Mouse (Mus musculus): ENCODE results near the gene Mvd. TPM values are rescaled to one million over a fixed set of nuclear protein-coding genes. Genes with fewer than 3 reads are reported as not detected.

The Mvd gene
- polyA plus RNA-seq, 2 experiments: 17.2 to 21.6 TPM

DNA sequence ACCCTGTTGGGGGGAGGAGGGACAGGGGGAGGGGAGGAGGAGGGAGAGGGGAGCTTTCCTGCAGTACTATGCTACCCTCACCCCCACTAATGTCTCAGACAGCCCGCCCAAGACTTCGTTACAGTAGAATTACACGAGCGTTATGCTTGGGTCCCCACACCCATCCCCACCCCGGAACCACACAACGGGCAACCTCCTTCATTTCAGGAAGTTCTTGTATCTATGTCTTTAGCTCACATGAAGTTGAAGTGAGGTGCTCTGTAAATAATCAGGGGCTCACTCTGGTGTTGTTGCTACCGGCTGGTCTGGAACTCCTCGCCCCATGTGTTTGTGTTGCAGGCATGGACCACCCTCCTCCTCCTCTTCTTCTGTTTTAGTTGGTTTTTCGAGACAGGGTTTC is 15.1 kb downstream of the Mvd start:
- ATAC-seq (ENCODE audit: insufficient read depth): no peak
- 46% methylated on average over 9 of the region's 9 CpGs for WGBS (ENCODE audit: insufficient replicate concordance)
- no peaks in the 10 kb centered on the region for H3K9me3 ChIP-seq (ENCODE audit: control insufficient read depth, low read length)

DNA sequence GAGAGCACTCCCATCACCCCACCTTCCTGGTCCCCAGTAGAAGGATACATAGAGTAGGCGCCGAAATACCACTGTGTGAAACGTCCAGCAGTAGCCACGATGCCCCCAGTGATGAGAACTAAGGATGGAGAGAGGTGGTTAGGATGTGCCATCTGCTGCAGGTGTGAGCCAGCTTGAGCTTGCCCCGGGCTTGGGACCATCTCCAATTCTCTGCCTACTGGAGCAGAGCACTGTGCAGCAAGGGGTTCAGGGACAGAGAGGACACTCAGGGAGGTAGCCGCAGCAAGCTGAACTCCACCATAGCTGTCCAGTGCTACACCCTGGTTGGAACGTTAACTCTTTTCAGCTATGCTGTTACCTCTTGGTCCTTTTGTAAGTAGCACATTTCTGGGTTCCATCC is 15.6 kb downstream of the Mvd start:
- no peak for DNase-seq (ENCODE audit: low read depth in 3 of 3, low spot score in 3 of 3)
- TF ChIP-seq CTCF (IDR thresholded peaks at IDR 0.05; ENCODE audit: low read depth): no peak
- TF ChIP-seq EP300 (IDR thresholded peaks at IDR 0.05; ENCODE audit: low read depth): no peak
- 77% methylated on average over 7 of the region's 7 CpGs for WGBS (ENCODE audit: insufficient replicate concordance)
- Histone ChIP-seq H3K4me2 (ENCODE audit: low read depth) (no peak overlapping the region), H3K36me3 (replicated peaks; ENCODE audit: control insufficient read depth, insufficient read depth, low read depth) (no peaks in the 10 kb centered on the region), H3K4me1 (replicated peaks; ENCODE audit: control insufficient read depth in 2 of 2, insufficient read depth in 2 of 2, low read length in 1 of 2) (peaks cover 0 to 12% of the 10 kb centered on the region in 2 experiments; a peak in 2 of 4 replicates), H3K4me3 (ENCODE audit: insufficient read depth in 1 of 2, low read depth in 2 of 2, low read length in 2 of 2) (no peak overlapping the region), H3K27me3 (ENCODE audit: control insufficient read depth, insufficient read depth, low read length) (no peaks in the 10 kb centered on the region), H3K27ac (no peak overlapping the region), H3K9me3 (ENCODE audit: control insufficient read depth, low read length) (no peaks in the 10 kb centered on the region), H3K9ac (replicated peaks) (no peak overlapping the region)
- ATAC-seq (ENCODE audit: insufficient read depth): no peak

More for the DNA sequence above, 15.1 kb downstream of the Mvd start:
- Histone ChIP-seq H3K36me3 (replicated peaks; ENCODE audit: control insufficient read depth, insufficient read depth, low read depth) (no peaks in the 10 kb centered on the region), H3K27me3 (ENCODE audit: control insufficient read depth, insufficient read depth, low read length) (no peaks in the 10 kb centered on the region), H3K4me2 (ENCODE audit: low read depth) (no peak overlapping the region), H3K9ac (replicated peaks) (no peak overlapping the region), H3K27ac (no peak overlapping the region), H3K4me3 (ENCODE audit: insufficient read depth in 1 of 2, low read depth in 2 of 2, low read length in 2 of 2) (no peak overlapping the region), H3K4me1 (replicated peaks; ENCODE audit: control insufficient read depth in 2 of 2, insufficient read depth in 2 of 2, low read length in 1 of 2) (peaks cover 3 to 15% of the 10 kb centered on the region in 2 experiments)
- DNase-seq (ENCODE audit: low read depth in 3 of 3, low spot score in 3 of 3): no peak
- no peak for TF ChIP-seq EP300 (IDR thresholded peaks at IDR 0.05; ENCODE audit: low read depth)

DNA sequence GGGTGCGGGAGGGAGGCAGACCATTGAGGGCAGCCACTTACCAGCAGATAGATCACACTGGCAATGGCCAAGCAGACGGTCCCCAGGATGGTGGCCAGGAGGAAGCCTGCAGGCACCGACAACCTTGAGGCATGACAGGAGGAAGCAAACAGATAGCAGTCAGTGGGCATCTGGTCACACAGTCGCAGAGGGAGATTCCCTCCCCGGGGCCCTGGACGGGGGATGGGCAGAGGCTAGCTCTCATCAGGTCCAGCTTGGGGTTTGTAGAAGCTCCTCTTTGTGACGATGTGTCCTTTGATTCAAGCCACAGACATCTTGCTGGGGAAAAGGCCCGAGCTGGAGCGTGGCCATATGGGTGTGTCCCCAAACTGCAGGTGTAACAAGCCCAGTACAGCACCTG is 17.1 kb downstream of the Mvd start:
- Histone ChIP-seq H3K27ac (no peak overlapping the region), H3K9me3 (ENCODE audit: control insufficient read depth, low read length) (no peaks in the 10 kb centered on the region), H3K27me3 (ENCODE audit: control insufficient read depth, insufficient read depth, low read length) (no peaks in the 10 kb centered on the region), H3K9ac (replicated peaks) (no peak overlapping the region), H3K4me1 (replicated peaks; ENCODE audit: control insufficient read depth in 2 of 2, insufficient read depth in 2 of 2, low read length in 1 of 2) (peaks cover 0 to 5% of the 10 kb centered on the region in 2 experiments; a peak in 1 of 4 replicates), H3K4me3 (ENCODE audit: insufficient read depth in 1 of 2, low read depth in 2 of 2, low read length in 2 of 2) (no peak overlapping the region), H3K36me3 (replicated peaks; ENCODE audit: control insufficient read depth, insufficient read depth, low read depth) (no peaks in the 10 kb centered on the region), H3K4me2 (ENCODE audit: low read depth) (no peak overlapping the region)
- 46% methylated on average over 9 of the region's 9 CpGs for WGBS (ENCODE audit: insufficient replicate concordance)
- TF ChIP-seq CTCF (IDR thresholded peaks at IDR 0.05; ENCODE audit: low read depth): no peak
- no peak for TF ChIP-seq EP300 (IDR thresholded peaks at IDR 0.05; ENCODE audit: low read depth)
- DNase-seq (ENCODE audit: low read depth in 3 of 3, low spot score in 3 of 3) (no peak), ATAC-seq (ENCODE audit: insufficient read depth) (no peak)

DNA sequence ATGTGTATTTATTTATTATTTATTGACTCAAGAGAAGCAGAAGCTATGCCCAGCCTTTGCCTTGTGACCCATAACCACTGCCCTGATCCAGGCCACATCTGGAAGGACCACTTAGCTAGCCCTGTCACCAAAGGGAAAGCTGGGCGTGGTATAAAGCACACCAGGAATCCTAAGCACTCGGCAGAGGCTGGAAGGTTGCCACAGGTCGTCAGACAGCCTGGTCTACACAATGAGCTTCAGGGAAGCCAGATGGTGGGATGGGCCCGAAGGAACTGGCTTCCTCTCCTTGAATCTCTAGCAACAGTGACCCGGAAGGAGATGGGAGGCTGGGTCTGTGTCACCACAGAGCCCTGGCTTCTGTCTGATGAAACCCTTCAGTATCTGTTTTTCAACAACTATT is 19.6 kb downstream of the Mvd start:
- Histone ChIP-seq H3K4me3 (ENCODE audit: insufficient read depth in 1 of 2, low read depth in 2 of 2, low read length in 2 of 2) (no peak overlapping the region), H3K4me1 (replicated peaks; ENCODE audit: control insufficient read depth in 2 of 2, insufficient read depth in 2 of 2, low read length in 1 of 2) (no peaks in the 10 kb centered on the region), H3K9ac (replicated peaks) (no peak overlapping the region), H3K27me3 (ENCODE audit: control insufficient read depth, insufficient read depth, low read length) (no peaks in the 10 kb centered on the region), H3K4me2 (ENCODE audit: low read depth) (no peak overlapping the region), H3K36me3 (replicated peaks; ENCODE audit: control insufficient read depth, insufficient read depth, low read depth) (no peaks in the 10 kb centered on the region), H3K27ac (no peak overlapping the region), H3K9me3 (ENCODE audit: control insufficient read depth, low read length) (no peaks in the 10 kb centered on the region)
- WGBS (ENCODE audit: insufficient replicate concordance): 55% methylated on average over 5 of the region's 5 CpGs
- TF ChIP-seq CTCF (IDR thresholded peaks at IDR 0.05; ENCODE audit: low read depth) (no peak), EP300 (IDR thresholded peaks at IDR 0.05; ENCODE audit: low read depth) (no peak)
- ATAC-seq (ENCODE audit: insufficient read depth) (no peak), DNase-seq (ENCODE audit: low read depth in 3 of 3, low spot score in 3 of 3) (no peak)

DNA sequence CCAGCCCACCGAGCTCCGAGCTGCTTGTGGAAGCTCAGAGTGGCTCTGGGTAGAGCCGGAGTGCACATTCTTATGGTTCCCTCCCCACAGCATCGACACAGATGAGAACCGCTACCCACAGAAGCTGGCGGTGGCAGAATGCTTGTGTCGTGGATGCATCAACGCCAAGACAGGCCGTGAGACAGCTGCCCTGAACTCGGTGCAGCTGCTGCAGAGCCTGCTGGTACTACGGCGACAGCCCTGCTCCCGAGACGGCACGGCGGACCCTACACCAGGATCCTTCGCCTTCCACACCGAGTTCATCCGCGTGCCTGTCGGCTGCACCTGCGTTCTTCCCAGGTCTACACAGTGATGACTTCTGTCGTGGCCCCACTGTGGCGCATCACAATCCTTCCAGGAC is 20.0 kb downstream of the Mvd start:
- no peaks in the 10 kb centered on the region for H3K4me1 ChIP-seq (replicated peaks; ENCODE audit: control insufficient read depth in 2 of 2, insufficient read depth in 2 of 2, low read length in 1 of 2)
- no peaks in the 10 kb centered on the region for H3K36me3 ChIP-seq (replicated peaks; ENCODE audit: control insufficient read depth, insufficient read depth, low read depth)
- 84% methylated on average over 24 of the region's 24 CpGs for WGBS (ENCODE audit: insufficient replicate concordance)
- TF ChIP-seq CTCF (IDR thresholded peaks at IDR 0.05; ENCODE audit: low read depth): no peak
- ATAC-seq (ENCODE audit: insufficient read depth): no peak
- no peak for DNase-seq (ENCODE audit: low read depth in 3 of 3, low spot score in 3 of 3)
- H3K9ac ChIP-seq (replicated peaks): no peak overlapping the region
- no peaks in the 10 kb centered on the region for H3K9me3 ChIP-seq (ENCODE audit: control insufficient read depth, low read length)
- H3K4me3 ChIP-seq (ENCODE audit: insufficient read depth in 1 of 2, low read depth in 2 of 2, low read length in 2 of 2): no peak overlapping the region
- no peaks in the 10 kb centered on the region for H3K27me3 ChIP-seq (ENCODE audit: control insufficient read depth, insufficient read depth, low read length)
- no peak overlapping the region for H3K27ac ChIP-seq
- H3K4me2 ChIP-seq (ENCODE audit: low read depth): no peak overlapping the region
